Mouse (Mus musculus): ENCODE results near the gene Tmem163. TPM values are rescaled to one million over a fixed set of nuclear protein-coding genes. Genes with fewer than 3 reads are reported as not detected.

Tmem163 gene
- polyA plus RNA-seq, 2 experiments = 0.13 to 0.27 TPM

DNA sequence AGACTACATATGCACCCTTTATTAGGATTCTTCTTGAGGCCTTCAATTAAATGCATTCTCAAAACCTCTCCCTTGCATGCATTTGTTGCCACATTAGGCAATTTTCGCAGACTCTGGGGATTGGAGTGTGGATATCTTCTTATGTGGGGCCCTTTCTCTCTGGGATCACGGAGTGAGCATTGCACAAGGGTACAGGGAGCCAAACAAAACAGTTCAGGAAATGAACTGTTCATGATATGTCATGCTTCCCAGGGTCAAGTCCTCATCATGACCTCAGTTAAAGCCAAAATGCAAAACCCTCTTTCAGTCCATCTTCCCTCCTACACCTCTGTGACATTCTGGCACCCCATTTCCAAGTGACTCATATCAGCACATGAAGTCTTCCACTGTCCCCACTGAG lies 27.8 kb downstream of the Tmem163 start:
- no peak for ATAC-seq (ENCODE audit: insufficient read depth)
- 54% methylated on average over 2 of the region's 2 CpGs for WGBS (ENCODE audit: insufficient replicate concordance)
- no peak overlapping the region for H3K4me3 ChIP-seq (ENCODE audit: insufficient read depth in 1 of 2, low read depth in 2 of 2, low read length in 2 of 2)
- no peaks in the 10 kb centered on the region for H3K36me3 ChIP-seq (replicated peaks; ENCODE audit: control insufficient read depth, insufficient read depth, low read depth)
- H3K4me1 ChIP-seq (replicated peaks; ENCODE audit: control insufficient read depth in 2 of 2, insufficient read depth in 2 of 2, low read length in 1 of 2) = no peaks in the 10 kb centered on the region
- no peaks in the 10 kb centered on the region for H3K9me3 ChIP-seq (ENCODE audit: control insufficient read depth, low read length)
- TF ChIP-seq CTCF (IDR thresholded peaks at IDR 0.05; ENCODE audit: low read depth) (no peak), EP300 (IDR thresholded peaks at IDR 0.05; ENCODE audit: low read depth) (no peak)
- no peak overlapping the region for H3K27ac ChIP-seq
- no peaks in the 10 kb centered on the region for H3K27me3 ChIP-seq (ENCODE audit: control insufficient read depth, insufficient read depth, low read length)
- no peak overlapping the region for H3K4me2 ChIP-seq (ENCODE audit: low read depth)
- H3K9ac ChIP-seq (replicated peaks) = no peak overlapping the region
- no peak for DNase-seq (ENCODE audit: low read depth in 3 of 3, low spot score in 3 of 3)

DNA sequence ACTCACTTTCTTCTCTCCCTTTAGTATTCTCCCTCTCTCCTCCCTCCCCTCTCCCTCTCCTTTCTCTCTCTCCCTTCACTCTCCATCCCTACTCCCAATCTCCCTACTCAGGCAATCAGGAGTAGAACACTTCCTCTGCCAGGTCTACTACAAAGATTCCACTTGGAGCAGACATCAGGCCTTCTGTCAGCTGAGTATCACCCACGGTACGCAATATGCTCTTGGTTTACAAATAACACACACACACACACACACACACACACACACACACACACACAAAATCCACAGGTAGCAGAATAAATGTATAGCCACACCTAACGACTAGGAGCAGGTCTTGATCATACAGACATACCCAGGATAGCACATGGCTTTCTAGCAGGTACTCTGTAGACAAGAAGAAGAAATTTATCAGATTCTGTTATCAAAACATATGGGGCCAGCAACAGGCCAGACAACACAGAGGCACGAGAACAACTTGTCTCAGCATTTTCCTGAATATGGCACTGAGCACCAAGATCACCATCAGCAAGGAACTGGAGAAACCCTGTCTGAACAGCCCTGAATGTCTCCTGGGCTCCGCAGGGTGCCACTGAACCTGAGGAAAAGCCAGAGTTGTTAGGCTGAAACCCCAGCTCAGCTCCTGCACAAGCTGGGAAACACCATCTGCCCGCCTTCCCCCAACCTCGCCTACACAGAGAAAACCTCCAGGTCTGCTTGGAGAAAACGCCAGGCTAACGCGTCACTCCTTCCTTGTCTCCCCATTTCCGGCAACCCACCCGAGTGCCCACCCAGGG lies 36.2 kb downstream of the Tmem163 start:
- WGBS (ENCODE audit: insufficient replicate concordance) = 63% methylated on average over 12 of the region's 12 CpGs
- Histone ChIP-seq H3K27ac (no peak overlapping the region), H3K36me3 (replicated peaks; ENCODE audit: control insufficient read depth, insufficient read depth, low read depth) (no peaks in the 10 kb centered on the region), H3K4me1 (replicated peaks; ENCODE audit: control insufficient read depth in 2 of 2, insufficient read depth in 2 of 2, low read length in 1 of 2) (no peaks in the 10 kb centered on the region), H3K9me3 (ENCODE audit: control insufficient read depth, low read length) (no peaks in the 10 kb centered on the region), H3K4me2 (ENCODE audit: low read depth) (no peak overlapping the region), H3K27me3 (ENCODE audit: control insufficient read depth, insufficient read depth, low read length) (no peaks in the 10 kb centered on the region), H3K4me3 (ENCODE audit: insufficient read depth in 1 of 2, low read depth in 2 of 2, low read length in 2 of 2) (no peak overlapping the region), H3K9ac (replicated peaks) (no peak overlapping the region)
- no peak for DNase-seq (ENCODE audit: low read depth in 3 of 3, low spot score in 3 of 3)
- TF ChIP-seq CTCF (IDR thresholded peaks at IDR 0.05; ENCODE audit: low read depth) (no peak), EP300 (IDR thresholded peaks at IDR 0.05; ENCODE audit: low read depth) (no peak)
- ATAC-seq (ENCODE audit: insufficient read depth) = no peak

DNA sequence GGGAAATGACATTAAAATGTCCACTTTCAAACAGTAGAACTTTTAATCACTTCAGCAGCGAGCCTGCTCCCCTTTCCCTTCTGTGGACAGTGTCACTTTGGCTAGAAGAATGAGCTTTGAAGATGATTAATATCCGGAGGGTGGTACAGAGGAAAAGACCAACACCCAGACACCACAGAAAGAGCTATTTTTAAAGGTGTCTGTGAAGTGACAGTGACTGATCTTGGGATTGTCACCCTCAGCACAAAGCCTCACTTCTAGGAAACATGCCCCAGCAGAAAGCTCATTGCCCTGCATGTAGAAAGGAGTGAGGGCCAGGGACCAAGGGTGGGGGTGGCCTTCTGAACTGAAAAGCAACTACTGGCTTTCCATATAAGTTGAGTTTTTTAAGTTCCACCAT lies 41.4 kb downstream of the Tmem163 start:
- Histone ChIP-seq H3K4me1 (replicated peaks; ENCODE audit: control insufficient read depth in 2 of 2, insufficient read depth in 2 of 2, low read length in 1 of 2) (no peaks in the 10 kb centered on the region), H3K4me2 (ENCODE audit: low read depth) (no peak overlapping the region), H3K36me3 (replicated peaks; ENCODE audit: control insufficient read depth, insufficient read depth, low read depth) (no peaks in the 10 kb centered on the region), H3K27ac (no peak overlapping the region), H3K4me3 (ENCODE audit: insufficient read depth in 1 of 2, low read depth in 2 of 2, low read length in 2 of 2) (no peak overlapping the region), H3K27me3 (ENCODE audit: control insufficient read depth, insufficient read depth, low read length) (no peaks in the 10 kb centered on the region), H3K9me3 (ENCODE audit: control insufficient read depth, low read length) (no peaks in the 10 kb centered on the region), H3K9ac (replicated peaks) (no peak overlapping the region)
- ATAC-seq (ENCODE audit: insufficient read depth) (no peak), DNase-seq (ENCODE audit: low read depth in 3 of 3, low spot score in 3 of 3) (no peak)
- WGBS (ENCODE audit: insufficient replicate concordance) = 7% methylated on average over 2 of the region's 2 CpGs
- TF ChIP-seq EP300 (IDR thresholded peaks at IDR 0.05; ENCODE audit: low read depth) (no peak), CTCF (IDR thresholded peaks at IDR 0.05; ENCODE audit: low read depth) (no peak)

DNA sequence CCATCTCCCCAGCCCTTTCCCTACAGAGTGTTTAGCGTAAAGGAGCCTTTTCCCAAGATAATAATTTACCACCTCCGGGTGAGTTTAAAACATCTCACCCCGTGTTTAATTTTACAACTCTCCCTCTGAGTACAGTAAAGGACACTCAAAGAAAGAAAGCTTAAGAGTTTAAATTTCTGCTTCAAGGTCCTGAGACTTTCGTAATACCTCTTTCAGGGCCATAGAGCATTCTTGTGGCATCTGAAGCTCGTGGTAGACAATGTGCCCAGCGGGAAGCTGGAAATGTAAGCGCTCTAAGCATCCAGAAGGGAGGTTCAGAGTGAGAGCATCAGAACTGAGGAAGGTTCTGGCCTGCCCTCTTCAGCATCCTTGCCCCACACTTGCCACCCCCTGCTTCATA lies 52.2 kb downstream of the Tmem163 start:
- DNase-seq (ENCODE audit: low read depth in 3 of 3, low spot score in 3 of 3) (no peak), ATAC-seq (ENCODE audit: insufficient read depth) (no peak)
- Histone ChIP-seq H3K4me2 (ENCODE audit: low read depth) (no peak overlapping the region), H3K4me3 (ENCODE audit: insufficient read depth in 1 of 2, low read depth in 2 of 2, low read length in 2 of 2) (no peak overlapping the region), H3K9me3 (ENCODE audit: control insufficient read depth, low read length) (no peaks in the 10 kb centered on the region), H3K36me3 (replicated peaks; ENCODE audit: control insufficient read depth, insufficient read depth, low read depth) (no peaks in the 10 kb centered on the region), H3K27ac (no peak overlapping the region), H3K9ac (replicated peaks) (no peak overlapping the region), H3K4me1 (replicated peaks; ENCODE audit: control insufficient read depth in 2 of 2, insufficient read depth in 2 of 2, low read length in 1 of 2) (no peaks in the 10 kb centered on the region), H3K27me3 (ENCODE audit: control insufficient read depth, insufficient read depth, low read length) (no peaks in the 10 kb centered on the region)
- TF ChIP-seq CTCF (IDR thresholded peaks at IDR 0.05; ENCODE audit: low read depth) = no peak
- TF ChIP-seq EP300 (IDR thresholded peaks at IDR 0.05; ENCODE audit: low read depth) = no peak
- WGBS (ENCODE audit: insufficient replicate concordance) = 64% methylated on average over 7 of the region's 7 CpGs

DNA sequence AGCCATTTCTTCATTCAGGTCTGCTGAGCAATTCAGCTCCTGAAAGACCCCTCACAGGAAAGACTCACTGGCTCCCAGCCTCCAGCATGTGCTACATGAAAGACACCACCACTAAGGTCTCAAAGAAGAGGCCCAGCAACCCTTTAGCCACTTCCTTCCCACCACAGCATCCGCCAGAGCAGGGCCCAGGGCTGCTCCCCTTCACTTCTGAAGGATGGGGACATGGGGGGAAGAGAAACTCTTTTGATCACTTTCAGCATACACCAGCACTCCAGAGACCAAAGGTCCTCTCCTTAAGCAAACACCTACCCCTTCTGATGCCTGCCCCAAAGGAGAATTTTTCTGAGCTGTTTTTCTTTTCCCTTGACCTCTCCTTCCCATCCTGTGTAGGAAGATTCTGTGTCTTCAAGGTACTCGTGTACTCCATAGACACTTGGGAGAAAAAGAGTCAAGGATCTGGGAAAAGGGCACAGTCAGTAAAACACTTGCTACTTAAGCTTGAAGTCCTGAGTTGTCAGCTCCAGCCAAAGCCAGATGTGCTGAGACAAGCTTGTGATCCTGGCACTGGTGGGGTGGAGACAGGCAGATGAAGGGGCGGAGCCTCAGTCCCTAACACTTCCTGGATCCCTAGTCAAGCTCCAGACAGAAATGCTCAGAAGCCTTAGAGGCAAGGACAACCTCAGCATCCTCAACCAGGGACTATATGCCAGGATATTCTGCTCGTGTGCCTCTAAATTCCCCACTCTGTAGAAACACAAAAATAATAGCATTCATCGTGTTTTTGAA lies 53.6 kb downstream of the Tmem163 start:
- no peak overlapping the region for H3K4me2 ChIP-seq (ENCODE audit: low read depth)
- ATAC-seq (ENCODE audit: insufficient read depth) (no peak), DNase-seq (ENCODE audit: low read depth in 3 of 3, low spot score in 3 of 3) (no peak)
- WGBS (ENCODE audit: insufficient replicate concordance) = 33% methylated on average over 5 of the region's 5 CpGs
- no peak overlapping the region for H3K27ac ChIP-seq
- no peak overlapping the region for H3K4me3 ChIP-seq (ENCODE audit: insufficient read depth in 1 of 2, low read depth in 2 of 2, low read length in 2 of 2)
- no peaks in the 10 kb centered on the region for H3K4me1 ChIP-seq (replicated peaks; ENCODE audit: control insufficient read depth in 2 of 2, insufficient read depth in 2 of 2, low read length in 1 of 2)
- TF ChIP-seq EP300 (IDR thresholded peaks at IDR 0.05; ENCODE audit: low read depth) = no peak
- no peak for TF ChIP-seq CTCF (IDR thresholded peaks at IDR 0.05; ENCODE audit: low read depth)
- H3K9ac ChIP-seq (replicated peaks) = no peak overlapping the region
- no peaks in the 10 kb centered on the region for H3K27me3 ChIP-seq (ENCODE audit: control insufficient read depth, insufficient read depth, low read length)
- H3K9me3 ChIP-seq (ENCODE audit: control insufficient read depth, low read length) = no peaks in the 10 kb centered on the region
- no peaks in the 10 kb centered on the region for H3K36me3 ChIP-seq (replicated peaks; ENCODE audit: control insufficient read depth, insufficient read depth, low read depth)
